Mouse (Mus musculus): ENCODE results near the gene Pkd1l2. TPM values are rescaled to one million over a fixed set of nuclear protein-coding genes. Genes with fewer than 3 reads are reported as not detected.

The Pkd1l2 gene
- under 1 TPM; 0.06 to 0.13 TPM for total RNA-seq (2021)
- long read RNA-seq, experiment 1: 0 reads
- long read RNA-seq, experiment 2: 0 reads

GRCm38 (mm10) chr8:117082399-117082872 is at the start of gene Pkd1l2:
Gene Pkd1l2, minus strand, starts transcription at chr8:117082449.
- no peak for TF ChIP-seq CTCF (IDR thresholded peaks at IDR 0.05)
- intact Hi-C loops (cut with DNase I): no loop called here
- DNase-seq: no peak
- Histone ChIP-seq H3K27ac (no peak within 1 kb of the TSS), H3K4me3 (no peak within 1 kb of the TSS)

- H3K4me3 ChIP-seq: no peak overlapping the region
- intact Hi-C loops (cut with DNase I): no loop called here
- peak; percentile 19; the same call in 1 of the 2 replicates for TF ChIP-seq CTCF (IDR thresholded peaks at IDR 0.05)
- DNase-seq: no peak
- H3K27ac ChIP-seq: no peak overlapping the region
Measured at GRCm38 (mm10) chr8:117127063-117127462, 44.8 kb upstream of the Pkd1l2 start.

GRCm38 (mm10) chr8:117126411-117126810 is 44.2 kb upstream of the Pkd1l2 start:
- Histone ChIP-seq H3K4me3 (no peak overlapping the region), H3K27ac (no peak overlapping the region)
- intact Hi-C loops (cut with DNase I): no loop called here
- DNase-seq: no peak
- TF ChIP-seq CTCF (IDR thresholded peaks at IDR 0.05): no peak

GRCm38 (mm10) chr8:117125854-117126253 is 43.6 kb upstream of the Pkd1l2 start:
- no peak for DNase-seq
- Histone ChIP-seq H3K4me3 (no peak overlapping the region), H3K27ac (no peak overlapping the region)
- no peak for TF ChIP-seq CTCF (IDR thresholded peaks at IDR 0.05)
- intact Hi-C loops (cut with DNase I): no loop called here

GRCm38 (mm10) chr8:117123850-117124633 is 41.8 kb upstream of the Pkd1l2 start:
- intact Hi-C loops (cut with DNase I): no loop called here
- no peak for DNase-seq
- Histone ChIP-seq H3K27ac (no peak overlapping the region), H3K4me3 (no peak overlapping the region)
- no peak for TF ChIP-seq CTCF (IDR thresholded peaks at IDR 0.05)

- TF ChIP-seq CTCF (IDR thresholded peaks at IDR 0.05): no peak
- no peak overlapping the region for H3K4me3 ChIP-seq
- no peak overlapping the region for H3K27ac ChIP-seq
- intact Hi-C loops (cut with DNase I): no loop called here
- DNase-seq: no peak
Measured at GRCm38 (mm10) chr8:117121277-117121676, 39.0 kb upstream of the Pkd1l2 start.

GRCm38 (mm10) chr8:117118409-117118808 is 36.2 kb upstream of the Pkd1l2 start:
- intact Hi-C loops (cut with DNase I): no loop called here
- no peak for DNase-seq
- H3K27ac ChIP-seq: no peak overlapping the region
- no peak for TF ChIP-seq CTCF (IDR thresholded peaks at IDR 0.05)
- no peak overlapping the region for H3K4me3 ChIP-seq

GRCm38 (mm10) chr8:117116534-117116933 is 34.3 kb upstream of the Pkd1l2 start:
- DNase-seq: no peak
- no peak overlapping the region for H3K27ac ChIP-seq
- no peak overlapping the region for H3K4me3 ChIP-seq
- intact Hi-C loops (cut with DNase I): no loop called here
- no peak for TF ChIP-seq CTCF (IDR thresholded peaks at IDR 0.05)

GRCm38 (mm10) chr8:117115676-117116446 is 33.6 kb upstream of the Pkd1l2 start:
- Histone ChIP-seq H3K4me3 (no peak overlapping the region), H3K27ac (no peak overlapping the region)
- no peak for DNase-seq
- intact Hi-C loops (cut with DNase I): no loop called here
- no peak for TF ChIP-seq CTCF (IDR thresholded peaks at IDR 0.05)

- no peak for TF ChIP-seq CTCF (IDR thresholded peaks at IDR 0.05)
- no peak for DNase-seq
- Histone ChIP-seq H3K4me3 (no peak overlapping the region), H3K27ac (no peak overlapping the region)
- intact Hi-C loops (cut with DNase I): no loop called here
Measured at GRCm38 (mm10) chr8:117115094-117115493, 32.8 kb upstream of the Pkd1l2 start.

- no peak for TF ChIP-seq CTCF (IDR thresholded peaks at IDR 0.05)
- no peak for DNase-seq
- no peak overlapping the region for H3K27ac ChIP-seq
- H3K4me3 ChIP-seq: no peak overlapping the region
- intact Hi-C loops (cut with DNase I): no loop called here
Measured at GRCm38 (mm10) chr8:117112261-117112660, 30.0 kb upstream of the Pkd1l2 start.

- intact Hi-C loops (cut with DNase I): no loop called here
- TF ChIP-seq CTCF (IDR thresholded peaks at IDR 0.05): no peak
- Histone ChIP-seq H3K27ac (no peak overlapping the region), H3K4me3 (no peak overlapping the region)
- no peak for DNase-seq
Measured at GRCm38 (mm10) chr8:117111641-117112040, 29.4 kb upstream of the Pkd1l2 start.

- peak; percentile 65 for DNase-seq
- H3K4me3 ChIP-seq: peak overlapping the region; percentile 63
- intact Hi-C loops (cut with DNase I): loop anchor here (2.0 kb wide), 1 partner anchor 365 kb away; no protein-coding TSS in a partner anchor
- H3K27ac ChIP-seq: no peak overlapping the region
- peak; percentile 70 for TF ChIP-seq CTCF (IDR thresholded peaks at IDR 0.05)
Measured at GRCm38 (mm10) chr8:117109801-117110390, 27.6 kb upstream of the Pkd1l2 start.
